Mouse (Mus musculus) left cerebral cortex, adult 9 months (tissue): ENCODE measurements around the gene Nfx1.

Experiments
- DNase-seq, 2 experiments: peaks; one replicate each; pipeline ENCODE4 v3.0.0; 2022; ENCODE audit warnings: low spot score in 2 of 2

Nfx1 gene

GRCm38 (mm10) chr4:40975678-40976077 lies 5.0 kb downstream of the Nfx1 start:
- DNase-seq: no peak

- no peak for DNase-seq
Measured at GRCm38 (mm10) chr4:40976651-40977050, 5.9 kb downstream of the Nfx1 start.

- DNase-seq: no peak
Measured at GRCm38 (mm10) chr4:40979430-40979829, 8.7 kb downstream of the Nfx1 start.

DNA sequence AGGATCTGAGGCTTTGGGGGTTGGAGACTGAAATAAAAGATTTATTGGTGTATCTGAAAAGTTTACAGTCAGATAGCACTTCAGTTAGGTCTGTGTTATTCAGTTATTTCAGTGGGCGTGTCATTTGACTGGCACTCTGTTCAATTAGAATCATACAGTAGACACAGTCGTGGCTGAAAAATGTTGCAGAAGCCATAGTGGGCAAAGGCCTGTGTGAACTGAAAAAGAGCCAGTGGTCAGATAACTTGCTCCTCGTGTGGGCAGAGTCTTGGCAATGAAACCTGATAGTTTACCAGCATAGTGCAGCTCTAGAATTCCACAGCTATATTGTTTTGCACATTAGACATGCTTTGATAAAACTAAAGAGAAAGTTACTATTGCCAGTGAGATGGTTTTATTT lies 11.8 kb downstream of the Nfx1 start:
- DNase-seq: no peak

GRCm38 (mm10) chr4:40983686-40984085 lies 13.0 kb downstream of the Nfx1 start:
- DNase-seq: no peak

GRCm38 (mm10) chr4:40989633-40990032 lies 18.9 kb downstream of the Nfx1 start:
- no peak for DNase-seq

GRCm38 (mm10) chr4:40996302-40996701 lies 25.6 kb downstream of the Nfx1 start:
- DNase-seq: no peak

DNA sequence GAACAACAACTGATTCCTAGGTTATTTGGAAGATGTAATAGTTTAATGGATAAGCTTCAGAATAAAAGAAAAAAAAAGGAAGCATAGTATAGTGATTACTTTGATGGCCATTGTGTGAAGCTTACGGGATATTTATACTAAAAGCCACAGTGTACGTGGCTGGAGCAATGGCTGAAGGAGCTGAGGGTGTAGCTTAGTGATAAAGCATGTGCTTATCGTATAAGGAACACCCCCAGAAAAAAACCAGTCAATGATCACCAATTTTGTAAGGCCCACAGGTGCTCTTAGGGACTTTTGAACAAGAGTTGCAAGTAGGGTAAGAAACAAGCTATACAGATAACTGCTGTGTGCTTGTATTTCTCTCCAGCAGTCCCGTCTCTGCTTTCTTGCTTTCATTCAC lies 27.2 kb downstream of the Nfx1 start:
- DNase-seq: no peak

- no peak for DNase-seq
Measured at GRCm38 (mm10) chr4:41000271-41000670, 29.6 kb downstream of the Nfx1 start.

DNA sequence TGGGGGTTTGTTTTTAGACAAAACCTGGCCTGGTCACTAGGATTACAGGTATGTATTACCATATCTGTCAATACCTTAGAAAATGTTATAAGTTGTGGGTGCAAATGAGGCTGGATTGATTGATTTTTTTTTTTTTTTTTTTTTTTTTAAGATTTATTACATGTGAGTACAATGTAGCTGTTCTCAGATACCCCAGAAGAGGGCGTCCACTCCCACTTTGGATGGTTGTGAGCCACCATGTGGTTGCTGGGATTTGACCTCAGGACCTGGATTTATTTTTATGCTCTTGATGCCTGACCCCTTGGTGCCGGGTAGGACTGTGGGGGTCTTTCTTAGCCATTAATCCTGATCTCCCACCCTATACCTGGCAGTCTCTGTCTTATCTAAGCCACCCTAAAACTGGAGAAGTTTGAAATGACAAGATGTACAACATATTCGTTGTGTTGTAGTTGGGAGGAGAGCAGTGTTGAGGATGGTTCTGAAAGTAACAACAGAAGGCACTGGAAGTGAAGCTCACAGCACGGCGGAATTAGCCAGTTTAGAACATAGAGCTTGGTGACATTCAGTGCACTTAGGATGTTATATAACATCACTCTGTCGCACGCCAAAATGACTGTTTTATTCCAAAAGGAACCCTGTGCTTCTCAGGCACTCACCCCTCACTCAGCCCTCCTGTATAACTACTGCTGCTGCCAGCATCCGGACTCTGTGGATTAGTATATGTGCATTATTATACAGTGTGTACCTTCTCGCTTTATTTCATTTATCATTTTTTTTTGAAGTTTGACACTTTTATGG lies 30.3 kb downstream of the Nfx1 start:
- DNase-seq: no peak

GRCm38 (mm10) chr4:41013351-41013750 lies 42.6 kb downstream of the Nfx1 start:
- no peak for DNase-seq

- no peak for DNase-seq
Measured at GRCm38 (mm10) chr4:41015798-41016197, 45.1 kb downstream of the Nfx1 start.

DNA sequence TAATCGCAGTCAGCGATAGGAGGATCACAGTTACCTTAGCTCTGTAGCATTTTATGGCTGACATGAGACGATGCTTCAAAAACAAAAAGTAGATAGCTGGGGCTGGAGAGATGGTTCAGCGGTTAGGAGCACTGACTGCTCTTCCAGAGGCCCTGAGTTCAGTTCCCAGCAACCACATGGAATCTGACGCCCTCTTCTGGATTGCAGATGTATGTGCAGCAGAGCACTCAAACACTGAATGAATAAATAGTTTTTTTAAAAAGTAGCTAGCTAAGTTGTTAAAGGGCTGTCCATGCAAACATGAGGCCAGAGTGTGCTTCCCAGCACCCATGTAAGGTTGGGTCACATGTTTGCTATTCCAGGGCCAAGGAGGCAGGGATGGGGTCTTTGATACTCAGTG lies 50.4 kb downstream of the Nfx1 start:
- DNase-seq: no peak

DNA sequence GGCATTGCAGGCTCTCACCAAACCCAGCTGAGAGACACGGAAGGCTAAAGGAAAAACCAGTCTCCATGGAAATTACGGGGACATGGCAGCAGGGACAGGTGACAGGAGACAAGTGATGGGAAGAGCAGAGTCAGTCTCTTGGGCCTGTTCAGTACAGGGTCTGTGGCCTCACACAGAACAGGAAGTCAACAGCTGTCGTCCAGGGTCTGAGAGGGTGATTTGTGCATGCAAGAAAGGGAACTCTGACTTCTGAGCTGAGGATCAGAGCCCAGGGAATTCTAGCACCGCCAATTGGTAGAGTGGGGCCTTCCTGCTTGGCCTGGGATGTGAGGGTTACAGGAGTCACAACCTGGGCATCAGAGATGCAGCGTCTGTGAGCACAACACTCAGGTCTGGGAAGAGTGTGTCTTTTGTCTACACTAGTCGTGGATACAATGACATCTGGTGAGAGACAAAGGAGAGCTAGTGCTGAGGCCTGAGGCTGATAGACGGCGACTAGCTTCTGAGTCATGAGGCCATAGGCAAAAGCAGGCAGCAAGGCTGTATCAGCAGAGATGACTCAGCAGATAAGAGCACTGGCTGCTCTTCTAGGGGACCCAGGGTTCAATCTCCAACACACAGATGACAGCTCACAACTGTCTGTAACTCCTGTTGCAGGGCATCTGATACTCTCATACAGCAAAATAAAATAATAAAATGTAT lies 55.5 kb downstream of the Nfx1 start:
- DNase-seq: no peak

- no peak for DNase-seq
Measured at GRCm38 (mm10) chr4:41027872-41028271, 57.2 kb downstream of the Nfx1 start.

GRCm38 (mm10) chr4:41028272-41028671 lies 57.6 kb downstream of the Nfx1 start:
- no peak for DNase-seq

DNA sequence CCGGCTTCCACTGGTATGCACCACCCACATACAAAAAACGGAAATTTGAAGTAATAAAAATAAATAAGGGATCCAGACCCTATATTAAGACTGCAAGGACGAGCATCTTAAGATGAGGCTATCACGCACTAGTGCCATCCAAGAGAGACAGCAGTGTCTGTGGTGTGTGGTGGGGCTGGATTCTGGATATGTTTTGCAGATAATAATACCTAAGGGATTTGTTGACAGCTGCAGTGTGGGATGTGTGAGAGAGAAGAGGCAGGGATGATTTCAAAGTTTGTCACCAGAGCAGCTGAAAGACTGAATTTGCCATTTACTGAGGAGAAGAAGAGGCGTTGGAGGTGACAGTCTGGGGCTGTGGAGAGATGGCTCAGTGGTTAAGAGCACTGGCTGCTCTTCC lies 58.7 kb downstream of the Nfx1 start:
- DNase-seq: peak; percentile 74 to 87

DNA sequence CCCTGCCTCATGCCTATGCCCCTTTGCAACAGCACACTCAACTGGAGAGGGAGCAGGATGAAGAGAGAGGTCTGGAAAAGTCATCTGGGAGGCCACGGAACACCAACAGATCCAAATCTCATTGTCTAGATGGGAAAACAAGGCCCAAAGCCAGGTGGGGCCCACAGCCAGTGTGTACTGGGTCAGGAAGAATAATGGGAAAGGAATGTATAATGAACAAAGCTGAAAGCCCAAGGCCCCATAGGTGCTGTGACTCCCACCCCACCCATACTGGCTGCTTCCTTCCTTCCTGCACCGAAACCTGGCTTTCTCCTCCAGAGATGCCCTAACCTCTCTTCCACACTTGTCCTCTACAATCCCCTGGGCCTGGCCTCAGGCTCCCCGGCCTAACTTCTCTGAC lies 60.5 kb downstream of the Nfx1 start:
- no peak for DNase-seq

GRCm38 (mm10) chr4:41037942-41038341 lies 67.2 kb downstream of the Nfx1 start:
- no peak for DNase-seq

- DNase-seq: no peak
Measured at GRCm38 (mm10) chr4:41040983-41041382, 70.3 kb downstream of the Nfx1 start.

GRCm38 (mm10) chr4:41042880-41043279 lies 72.2 kb downstream of the Nfx1 start:
- DNase-seq: no peak

DNA sequence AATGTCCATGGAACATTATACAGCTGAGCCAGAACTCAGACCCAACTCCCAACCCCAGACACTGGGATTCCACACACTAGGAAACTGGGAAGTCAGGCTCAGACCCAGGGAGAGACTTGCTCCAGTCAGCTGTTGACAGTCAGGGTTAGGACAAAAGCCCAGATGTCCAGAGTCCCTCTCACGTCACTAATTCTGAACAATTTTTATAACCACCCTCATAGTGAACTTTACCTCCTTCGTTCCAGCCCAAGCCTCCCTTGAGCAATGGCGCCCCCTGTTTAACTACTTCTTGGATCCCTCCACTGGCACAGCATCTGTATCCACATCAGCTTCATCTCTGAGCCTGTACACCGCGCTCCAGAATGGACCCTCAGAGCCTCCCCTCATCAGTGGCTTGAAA lies 73.3 kb downstream of the Nfx1 start:
- no peak for DNase-seq

DNA sequence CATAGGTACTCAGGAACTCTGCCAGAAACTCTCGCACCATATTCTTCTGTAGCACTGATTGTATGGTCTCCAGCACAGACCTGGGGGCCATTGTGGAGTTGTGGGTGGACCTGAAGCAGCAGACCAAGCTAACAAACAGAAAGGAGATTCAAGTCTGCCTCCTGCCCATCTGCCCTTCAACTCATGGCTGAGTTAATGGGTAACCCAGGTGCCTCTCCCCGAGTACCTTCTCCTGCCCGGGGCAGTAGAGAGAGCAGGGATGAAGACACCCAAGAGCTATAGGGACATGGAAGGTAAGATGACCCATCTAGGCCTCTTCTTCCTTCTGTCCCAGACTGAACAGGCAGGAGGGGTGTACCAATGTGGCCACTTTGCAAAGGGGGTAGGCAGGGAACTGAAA lies 74.6 kb downstream of the Nfx1 start:
- no peak for DNase-seq
